Mouse (Mus musculus): ENCODE data around the gene 4931406P16Rik. TPM values are rescaled to one million over a fixed set of nuclear protein-coding genes. Genes with fewer than 3 reads are reported as not detected.

Gene 4931406P16Rik
- polyA plus RNA-seq, 1 experiment from 2014 or later: 44.1 TPM

- H3K27me3 ChIP-seq (ENCODE audit: control insufficient read depth, insufficient read depth, low read length): no peaks in the 10 kb centered on the region
- H3K27ac ChIP-seq (ENCODE audit: low read depth, low read length): no peak overlapping the region
- no peak overlapping the region for H3K4me2 ChIP-seq (ENCODE audit: low read depth, low read length)
- no peaks in the 10 kb centered on the region for H3K9me3 ChIP-seq (ENCODE audit: control insufficient read depth, low read length)
- H3K4me1 ChIP-seq (ENCODE audit: control insufficient read depth, insufficient read depth, low read length): peaks cover 3% of the 10 kb centered on the region; the same call in 1 of the 2 replicates
- no peak overlapping the region for H3K9ac ChIP-seq (replicated peaks; ENCODE audit: low read depth, low read length)
- WGBS: 89% methylated on average over 1 of the region's 1 CpGs
- H3K4me3 ChIP-seq (ENCODE audit: low read depth, low read length): no peak overlapping the region
- no peaks in the 10 kb centered on the region for H3K36me3 ChIP-seq (ENCODE audit: control insufficient read depth, insufficient read depth, low read length)
- ATAC-seq (ENCODE audit: low read depth): no peak
These were observed 44.9 kb downstream of the 4931406P16Rik start for GRCm38 (mm10) chr7:34268463-34268862.

- no peak overlapping the region for H3K27ac ChIP-seq (ENCODE audit: low read depth, low read length)
- H3K27me3 ChIP-seq (ENCODE audit: control insufficient read depth, insufficient read depth, low read length): no peaks in the 10 kb centered on the region
- ATAC-seq (ENCODE audit: low read depth): no peak
- no peaks in the 10 kb centered on the region for H3K9me3 ChIP-seq (ENCODE audit: control insufficient read depth, low read length)
- H3K4me1 ChIP-seq (ENCODE audit: control insufficient read depth, insufficient read depth, low read length): peaks cover 3% of the 10 kb centered on the region; the same call in 1 of the 2 replicates
- H3K9ac ChIP-seq (replicated peaks; ENCODE audit: low read depth, low read length): no peak overlapping the region
- no peaks in the 10 kb centered on the region for H3K36me3 ChIP-seq (ENCODE audit: control insufficient read depth, insufficient read depth, low read length)
- H3K4me3 ChIP-seq (ENCODE audit: low read depth, low read length): no peak overlapping the region
- no peak overlapping the region for H3K4me2 ChIP-seq (ENCODE audit: low read depth, low read length)
These were observed 46.9 kb downstream of the 4931406P16Rik start for GRCm38 (mm10) chr7:34266421-34266820.

- no peak overlapping the region for H3K27ac ChIP-seq (ENCODE audit: low read depth, low read length)
- no peaks in the 10 kb centered on the region for H3K27me3 ChIP-seq (ENCODE audit: control insufficient read depth, insufficient read depth, low read length)
- H3K36me3 ChIP-seq (ENCODE audit: control insufficient read depth, insufficient read depth, low read length): 0 out of 2 replicates have a peak, but pooled peaks cover 1% of the 10 kb centered on the region
- 64% methylated on average over 5 of the region's 5 CpGs for WGBS
- H3K4me1 ChIP-seq (ENCODE audit: control insufficient read depth, insufficient read depth, low read length): peaks cover 3% of the 10 kb centered on the region; the same call in 1 of the 2 replicates
- no peak overlapping the region for H3K9ac ChIP-seq (replicated peaks; ENCODE audit: low read depth, low read length)
- ATAC-seq (ENCODE audit: low read depth): no peak
- H3K4me2 ChIP-seq (ENCODE audit: low read depth, low read length): no peak overlapping the region
- H3K9me3 ChIP-seq (ENCODE audit: control insufficient read depth, low read length): no peaks in the 10 kb centered on the region
- no peak overlapping the region for H3K4me3 ChIP-seq (ENCODE audit: low read depth, low read length)
These were observed 47.4 kb downstream of the 4931406P16Rik start for GRCm38 (mm10) chr7:34265876-34266346.

- Histone ChIP-seq H3K27ac (ENCODE audit: low read depth, low read length) (no peak overlapping the region), H3K9me3 (ENCODE audit: control insufficient read depth, low read length) (no peaks in the 10 kb centered on the region), H3K4me3 (ENCODE audit: low read depth, low read length) (no peak overlapping the region), H3K27me3 (ENCODE audit: control insufficient read depth, insufficient read depth, low read length) (no peaks in the 10 kb centered on the region), H3K4me1 (ENCODE audit: control insufficient read depth, insufficient read depth, low read length) (peaks cover 3% of the 10 kb centered on the region; the same call in 1 of the 2 replicates), H3K9ac (replicated peaks; ENCODE audit: low read depth, low read length) (no peak overlapping the region), H3K4me2 (ENCODE audit: low read depth, low read length) (no peak overlapping the region), H3K36me3 (ENCODE audit: control insufficient read depth, insufficient read depth, low read length) (0 out of 2 replicates have a peak, but pooled peaks cover 4% of the 10 kb centered on the region)
- ATAC-seq (ENCODE audit: low read depth): no peak
- WGBS: 94% methylated on average over 5 of the region's 5 CpGs
These were observed 49.9 kb downstream of the 4931406P16Rik start for GRCm38 (mm10) chr7:34263437-34263836.

- Histone ChIP-seq H3K27me3 (ENCODE audit: control insufficient read depth, insufficient read depth, low read length) (no peaks in the 10 kb centered on the region), H3K9me3 (ENCODE audit: control insufficient read depth, low read length) (no peaks in the 10 kb centered on the region), H3K4me2 (ENCODE audit: low read depth, low read length) (no peak overlapping the region), H3K36me3 (ENCODE audit: control insufficient read depth, insufficient read depth, low read length) (peaks cover 40% of the 10 kb centered on the region), H3K4me3 (ENCODE audit: low read depth, low read length) (no peak overlapping the region), H3K27ac (ENCODE audit: low read depth, low read length) (no peak overlapping the region), H3K9ac (replicated peaks; ENCODE audit: low read depth, low read length) (no peak overlapping the region), H3K4me1 (ENCODE audit: control insufficient read depth, insufficient read depth, low read length) (no peaks in the 10 kb centered on the region)
- 88% methylated on average over 1 of the region's 1 CpGs for WGBS
- no peak for ATAC-seq (ENCODE audit: low read depth)
These were observed 54.9 kb downstream of the 4931406P16Rik start for GRCm38 (mm10) chr7:34258407-34258806.

- Histone ChIP-seq H3K4me2 (ENCODE audit: low read depth, low read length) (no peak overlapping the region), H3K27ac (ENCODE audit: low read depth, low read length) (no peak overlapping the region), H3K36me3 (ENCODE audit: control insufficient read depth, insufficient read depth, low read length) (peaks cover 43% of the 10 kb centered on the region), H3K9ac (replicated peaks; ENCODE audit: low read depth, low read length) (no peak overlapping the region), H3K4me3 (ENCODE audit: low read depth, low read length) (no peak overlapping the region), H3K4me1 (ENCODE audit: control insufficient read depth, insufficient read depth, low read length) (no peaks in the 10 kb centered on the region), H3K9me3 (ENCODE audit: control insufficient read depth, low read length) (no peaks in the 10 kb centered on the region), H3K27me3 (ENCODE audit: control insufficient read depth, insufficient read depth, low read length) (no peaks in the 10 kb centered on the region)
- no peak for ATAC-seq (ENCODE audit: low read depth)
- 90% methylated on average over 9 of the region's 9 CpGs for WGBS
These were observed 56.1 kb downstream of the 4931406P16Rik start for GRCm38 (mm10) chr7:34257279-34257678.

- Histone ChIP-seq H3K9me3 (ENCODE audit: control insufficient read depth, low read length) (no peaks in the 10 kb centered on the region), H3K9ac (replicated peaks; ENCODE audit: low read depth, low read length) (no peak overlapping the region), H3K4me2 (ENCODE audit: low read depth, low read length) (no peak overlapping the region), H3K4me1 (ENCODE audit: control insufficient read depth, insufficient read depth, low read length) (no peaks in the 10 kb centered on the region), H3K4me3 (ENCODE audit: low read depth, low read length) (no peak overlapping the region), H3K36me3 (ENCODE audit: control insufficient read depth, insufficient read depth, low read length) (peaks cover 42% of the 10 kb centered on the region), H3K27me3 (ENCODE audit: control insufficient read depth, insufficient read depth, low read length) (no peaks in the 10 kb centered on the region), H3K27ac (ENCODE audit: low read depth, low read length) (no peak overlapping the region)
- ATAC-seq (ENCODE audit: low read depth): no peak
- WGBS: 100% methylated on average over 1 of the region's 1 CpGs
These were observed 57.4 kb downstream of the 4931406P16Rik start for GRCm38 (mm10) chr7:34255916-34256315.

GRCm38 (mm10) chr7:34255137-34255536 is 58.2 kb downstream of the 4931406P16Rik start:
- H3K4me3 ChIP-seq (ENCODE audit: low read depth, low read length): no peak overlapping the region
- whole genome bisulfite sequencing: 61% methylated on average over 3 of the region's 3 CpGs
- H3K4me1 ChIP-seq (ENCODE audit: control insufficient read depth, insufficient read depth, low read length): no peaks in the 10 kb centered on the region
- no peaks in the 10 kb centered on the region for H3K9me3 ChIP-seq (ENCODE audit: control insufficient read depth, low read length)
- no peaks in the 10 kb centered on the region for H3K27me3 ChIP-seq (ENCODE audit: control insufficient read depth, insufficient read depth, low read length)
- peaks cover 39% of the 10 kb centered on the region for H3K36me3 ChIP-seq (ENCODE audit: control insufficient read depth, insufficient read depth, low read length)
- no peak overlapping the region for H3K4me2 ChIP-seq (ENCODE audit: low read depth, low read length)
- no peak overlapping the region for H3K9ac ChIP-seq (replicated peaks; ENCODE audit: low read depth, low read length)
- no peak for ATAC-seq (ENCODE audit: low read depth)
- H3K27ac ChIP-seq (ENCODE audit: low read depth, low read length): no peak overlapping the region

GRCm38 (mm10) chr7:34252030-34252429 is 61.3 kb downstream of the 4931406P16Rik start:
- Histone ChIP-seq H3K4me1 (ENCODE audit: control insufficient read depth, insufficient read depth, low read length) (no peaks in the 10 kb centered on the region), H3K9me3 (ENCODE audit: control insufficient read depth, low read length) (no peaks in the 10 kb centered on the region), H3K27ac (ENCODE audit: low read depth, low read length) (no peak overlapping the region), H3K27me3 (ENCODE audit: control insufficient read depth, insufficient read depth, low read length) (no peaks in the 10 kb centered on the region), H3K36me3 (ENCODE audit: control insufficient read depth, insufficient read depth, low read length) (peaks cover 40% of the 10 kb centered on the region), H3K4me3 (ENCODE audit: low read depth, low read length) (no peak overlapping the region), H3K9ac (replicated peaks; ENCODE audit: low read depth, low read length) (no peak overlapping the region), H3K4me2 (ENCODE audit: low read depth, low read length) (no peak overlapping the region)
- 87% methylated on average over 2 of the region's 2 CpGs for WGBS
- 0 out of 2 replicates have a peak, but pooled peaks have one; percentile 51 for ATAC-seq (ENCODE audit: low read depth)

Data from neural tube, embryonic 14.5 days (tissue).